Mouse (Mus musculus) thymus, postnatal 36 days (tissue): ENCODE data around the gene Ube2h.
A peak's percentile ranks its signal among the peaks of the same experiment; 100 is the strongest.
"Not testable (repeated sequence)": the region's sequence is repeated elsewhere in the genome, so short reads cannot be mapped to it uniquely, and the experiment has no call there.

Experiments
- DNase-seq, 2 experiments: peaks; one replicate each; pipeline ENCODE4 v3.0.0; 2022; ENCODE audit warnings: mixed read lengths in 2 of 2

The Ube2h gene

DNA sequence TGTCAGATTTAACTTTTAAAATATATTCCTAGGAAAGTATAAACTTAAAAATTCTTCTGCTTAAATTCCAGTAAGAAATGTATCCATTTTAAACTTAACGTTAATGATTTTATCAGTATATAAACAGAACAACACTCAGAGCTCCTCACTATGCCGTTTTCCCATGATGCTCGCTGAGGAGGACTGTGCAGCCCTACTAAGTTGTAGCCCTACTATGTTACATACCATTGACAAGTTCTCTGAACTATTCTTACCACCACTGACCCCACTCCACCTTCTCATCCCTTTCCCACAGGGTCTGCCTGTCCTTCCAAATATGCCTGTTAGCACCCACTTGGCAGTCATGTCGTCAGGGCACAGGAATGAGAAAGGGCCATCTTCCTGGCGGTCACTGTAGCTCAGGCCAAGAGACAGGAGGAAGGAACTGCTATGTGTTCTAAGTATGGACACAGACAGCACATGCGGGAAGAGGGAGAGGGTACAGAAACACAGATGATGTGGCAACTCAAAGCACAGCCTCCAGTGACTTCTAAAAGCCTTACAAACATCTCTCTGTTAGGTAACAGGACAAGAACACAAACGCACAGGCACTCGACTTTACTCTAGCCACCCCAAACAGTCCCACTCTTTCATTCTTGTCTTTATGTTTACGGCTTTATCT, 60.9 kb downstream of the Ube2h start:
- DNase-seq = no peak

- DNase-seq = no peak
Measured at GRCm38 (mm10) chr6:30242928-30243327, 61.4 kb downstream of the Ube2h start.

GRCm38 (mm10) chr6:30240105-30240504, 64.2 kb downstream of the Ube2h start:
- no peak for DNase-seq

DNA sequence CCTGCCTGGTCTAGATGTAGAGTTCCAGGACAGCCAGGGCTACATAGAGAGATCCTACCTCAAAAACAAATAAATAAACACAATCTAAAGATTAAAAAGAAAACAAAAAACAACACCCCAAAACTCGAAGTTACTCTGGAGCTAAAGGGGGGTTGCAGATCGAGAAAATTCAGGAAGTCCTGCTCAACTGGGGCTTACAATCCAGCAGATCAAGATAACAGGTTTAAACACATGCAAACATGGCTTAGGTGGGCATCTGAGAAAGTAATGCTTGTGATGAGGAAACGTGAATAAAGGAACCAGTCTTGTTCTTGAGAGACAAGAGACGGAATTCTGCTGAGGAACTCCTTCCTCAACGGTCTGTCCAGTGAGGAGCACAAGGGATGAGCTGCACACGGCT, 65.1 kb downstream of the Ube2h start:
- DNase-seq = no peak

- no peak for DNase-seq
Measured at GRCm38 (mm10) chr6:30238079-30238478, 66.3 kb downstream of the Ube2h start.

GRCm38 (mm10) chr6:30236564-30236963, 67.8 kb downstream of the Ube2h start:
- DNase-seq = no peak

DNA sequence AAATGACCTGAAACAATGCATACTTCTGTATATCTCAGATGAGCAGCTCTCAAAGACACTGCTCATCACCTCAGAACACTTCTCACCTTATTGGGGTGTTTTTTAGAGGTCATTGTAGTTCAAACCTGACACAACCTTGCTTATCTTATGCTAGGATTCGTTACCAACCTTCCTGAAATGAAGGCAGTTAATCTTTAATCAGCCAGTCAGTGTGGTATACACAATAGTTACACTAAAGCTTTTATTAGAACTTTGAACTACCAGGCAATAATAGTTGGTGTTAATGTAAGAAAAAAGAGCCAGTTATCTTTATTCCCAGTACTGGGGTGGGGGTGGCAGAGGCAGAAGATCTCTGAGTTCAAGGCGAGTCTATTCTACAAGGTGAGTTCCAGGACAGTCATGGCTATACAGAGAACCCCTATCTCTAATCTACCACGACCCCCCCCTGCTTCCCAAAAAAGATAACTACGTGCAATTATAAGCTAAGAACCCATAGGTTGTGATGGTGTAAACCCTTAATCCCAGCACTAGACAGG, 72.5 kb downstream of the Ube2h start:
- DNase-seq = no peak

GRCm38 (mm10) chr6:30230246-30230645, 74.1 kb downstream of the Ube2h start:
- DNase-seq = no peak

- DNase-seq = no peak
Measured at GRCm38 (mm10) chr6:30228921-30229320, 75.4 kb downstream of the Ube2h start.

DNA sequence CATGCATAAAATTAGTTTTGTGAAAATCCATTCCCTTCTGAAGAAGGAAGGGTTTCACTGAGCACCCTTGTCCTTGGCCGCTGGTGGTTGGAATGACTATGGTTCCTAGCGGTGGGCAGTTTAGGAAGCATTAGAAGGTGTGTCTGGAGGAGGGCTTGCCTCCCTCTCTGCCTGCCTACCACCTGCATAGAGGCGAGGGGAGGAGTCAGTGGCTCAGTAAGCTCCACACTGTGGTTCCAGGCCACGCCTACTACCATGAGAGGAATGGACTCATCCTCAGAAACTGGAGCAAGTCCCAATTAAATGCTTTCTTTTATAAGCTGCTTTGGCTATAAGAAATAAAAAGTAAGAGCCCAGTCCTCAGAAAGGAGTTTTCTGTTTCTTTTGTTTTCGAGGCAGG, 76.0 kb downstream of the Ube2h start:
- no peak for DNase-seq

DNA sequence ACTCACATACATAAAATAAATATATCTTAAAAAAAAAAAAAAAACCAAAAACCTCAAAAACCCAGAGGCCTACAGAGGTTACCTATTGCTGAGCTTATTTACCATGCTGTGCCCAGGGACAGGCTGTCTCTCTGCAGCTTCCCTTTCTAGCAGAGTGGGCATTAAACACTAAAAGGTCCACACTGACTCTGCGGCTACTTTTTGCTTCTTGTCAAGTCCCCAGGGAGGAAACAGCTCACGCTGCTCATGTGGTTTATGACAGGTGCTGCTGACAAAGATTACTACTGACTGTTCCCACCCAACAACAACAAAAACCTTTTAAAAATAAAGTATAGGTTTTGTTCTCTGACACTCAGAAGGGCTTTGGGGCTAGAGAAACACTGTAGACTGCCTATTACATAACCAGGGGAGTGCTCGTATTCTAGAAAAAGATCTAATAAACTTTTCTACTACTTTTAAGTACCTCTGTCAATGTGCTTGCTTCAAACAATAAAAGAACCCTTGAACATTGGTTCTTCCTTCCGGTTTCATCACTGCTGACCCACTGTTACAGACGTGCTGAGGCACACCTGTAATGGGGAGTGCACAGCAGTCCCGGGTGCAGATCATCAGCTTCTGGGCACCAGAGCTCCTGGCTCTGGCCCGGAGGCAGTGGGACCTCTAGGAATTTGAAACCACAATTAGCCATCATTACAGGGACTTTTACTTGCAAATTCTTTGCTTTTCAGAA, 77.2 kb downstream of the Ube2h start:
- no peak for DNase-seq

- DNase-seq = no peak
Measured at GRCm38 (mm10) chr6:30224693-30225092, 79.6 kb downstream of the Ube2h start.

GRCm38 (mm10) chr6:30222321-30222720, 82.0 kb downstream of the Ube2h start:
- DNase-seq = no peak

- no peak for DNase-seq
Measured at GRCm38 (mm10) chr6:30217581-30217980, 86.8 kb downstream of the Ube2h start.

DNA sequence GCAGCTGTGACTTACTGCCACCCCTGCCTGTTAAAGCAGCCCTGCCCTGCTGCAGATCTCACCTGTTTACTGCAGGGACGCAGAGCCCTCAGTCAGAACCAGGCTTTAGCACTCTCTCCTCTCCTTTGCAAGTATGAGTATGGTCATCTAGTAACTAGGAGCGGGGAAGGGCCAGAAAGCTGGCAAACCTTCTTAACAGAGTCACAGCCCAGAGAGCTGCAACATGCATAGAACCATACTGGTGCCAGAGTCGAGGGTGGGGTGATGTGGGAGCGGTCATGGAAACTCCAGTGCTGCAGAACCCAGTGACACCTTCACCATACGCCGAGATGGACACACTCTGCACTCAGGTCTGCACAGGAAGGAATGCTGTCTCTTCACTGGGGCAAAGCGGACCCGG, 91.9 kb downstream of the Ube2h start:
- no peak for DNase-seq

- no peak for DNase-seq
Measured at GRCm38 (mm10) chr6:30211641-30212455, 92.5 kb downstream of the Ube2h start.

- DNase-seq = peak; percentile 56 to 61
Measured at GRCm38 (mm10) chr6:30210788-30211187, 93.6 kb downstream of the Ube2h start.

- DNase-seq = no peak
Measured at GRCm38 (mm10) chr6:30208844-30209243, 95.5 kb downstream of the Ube2h start.

- DNase-seq = peak; percentile 77 to 80
Measured at GRCm38 (mm10) chr6:30205587-30206202, 98.6 kb downstream of the Ube2h start.

- DNase-seq = not testable (repeated sequence)
Measured at GRCm38 (mm10) chr6:30205180-30205538, 99.2 kb downstream of the Ube2h start.

GRCm38 (mm10) chr6:30204383-30205179, 99.8 kb downstream of the Ube2h start:
- no peak for DNase-seq

DNA sequence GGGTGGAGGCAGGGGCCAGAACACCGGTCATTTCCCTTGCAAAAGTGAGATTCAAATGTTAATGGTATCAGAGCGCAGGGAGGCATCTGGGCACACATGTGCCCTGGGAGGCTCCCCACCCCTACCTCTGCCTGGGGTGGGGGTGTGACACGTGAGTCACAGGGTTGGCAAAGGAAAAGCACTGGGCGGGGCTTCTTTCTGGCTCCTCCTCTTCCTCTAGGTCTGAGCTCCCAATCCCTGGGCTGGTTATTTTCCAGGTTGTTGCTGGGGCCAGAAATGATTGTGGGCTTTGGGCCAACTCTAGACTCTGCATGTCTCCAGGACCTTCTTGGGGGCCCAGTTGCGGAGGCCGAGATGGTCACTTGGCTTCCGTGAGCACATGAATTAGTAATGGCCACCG, 108.2 kb downstream of the Ube2h start:
- no peak for DNase-seq
